Mouse (Mus musculus) embryonic fibroblast, embryonic 13.5 days (primary cell): ENCODE results near the gene Piwil4.

Source experiments
- CTCF ChIP-seq: IDR thresholded peaks from 2 replicates; pipeline ENCODE4 v1.5.1; 2011; ENCODE audit warnings: mild to moderate bottlenecking, control low read depth, low read length, moderate library complexity, borderline replicate concordance; ENCODE audit not compliant: insufficient read depth
- POLR2A ChIP-seq: IDR thresholded peaks from 2 replicates; pipeline ENCODE4 v1.6.1; 2011; ENCODE audit warnings: low read depth, mild to moderate bottlenecking, control low read depth, low read length, moderate library complexity

DNA sequence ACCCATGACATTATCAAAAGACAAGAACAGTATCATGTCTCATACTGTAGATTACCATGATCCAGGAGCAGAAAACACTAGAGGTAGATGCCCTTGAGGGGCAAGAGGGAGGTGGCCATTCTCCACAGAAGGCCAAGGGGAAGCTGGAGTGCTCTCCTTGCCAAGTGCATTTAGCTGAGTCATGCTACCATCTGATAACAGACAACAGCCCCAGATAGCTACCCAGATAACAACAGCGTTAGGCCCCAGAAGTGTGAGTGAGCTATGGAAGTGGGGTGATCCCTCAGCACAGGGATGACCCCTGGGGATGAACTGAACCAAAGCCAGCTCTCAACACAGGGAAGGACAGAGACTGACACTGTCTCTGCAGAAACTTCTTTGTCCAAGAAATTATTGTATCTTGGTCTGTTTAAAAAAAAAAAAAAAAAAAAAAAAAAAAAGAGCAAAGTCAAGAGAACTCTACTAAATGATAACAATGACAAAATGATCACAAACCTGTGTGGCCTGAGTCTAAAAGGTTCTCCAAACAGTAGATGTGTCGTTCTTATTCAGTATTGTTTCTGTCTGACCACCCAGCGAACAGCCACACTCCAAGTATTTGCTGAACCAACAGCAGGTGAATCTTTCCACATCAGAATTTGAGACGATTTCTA is 909 bp downstream of the Piwil4 start:
- TF ChIP-seq POLR2A (no peak), CTCF (no peak)
